Mouse (Mus musculus) CH12.LX (cell line): ENCODE results near the gene Slc34a1. TPM values are rescaled to one million over a fixed set of nuclear protein-coding genes. Genes with fewer than 3 reads are reported as not detected.
A peak's percentile ranks its signal among the peaks of the same experiment; 100 is the strongest.

Source experiments
- DNase-seq: peaks from one replicate; pipeline ENCODE4 v3.0.0-alpha.2; 2013; ENCODE audit errors: extremely low read depth
- H3K27ac ChIP-seq: 2 replicates; pipeline ENCODE4 v1.5.1; 2012; ENCODE audit warnings: low read depth, mild to moderate bottlenecking, control low read depth, moderate library complexity; ENCODE audit not compliant: insufficient read depth
- H3K27me3 ChIP-seq: replicated peaks from 2 replicates; pipeline ENCODE3; 2012; ENCODE audit warnings: inconsistent platforms
- H3K36me3 ChIP-seq, 2 experiments: replicated peaks in 1 of 2; 2 replicates each; pipeline versions ENCODE3 to v1.6.1; 2012; ENCODE audit warnings: inconsistent platforms in 1 of 2, low read length in 1 of 2, mild to moderate bottlenecking in 1 of 2, mixed read lengths in 1 of 2, moderate library complexity in 1 of 2; ENCODE audit not compliant: control insufficient read depth in 1 of 2, insufficient read depth in 1 of 2
- H3K4me1 ChIP-seq, 2 experiments: 2 replicates each; pipeline ENCODE4 v1.6.1; 2012; ENCODE audit warnings: inconsistent platforms in 1 of 2, moderate library complexity in 1 of 2; ENCODE audit not compliant: insufficient read depth in 2 of 2, control insufficient read depth in 1 of 2
- H3K4me2 ChIP-seq: 2 replicates; pipeline ENCODE4 v1.6.1; 2012; ENCODE audit warnings: low read depth, mild to moderate bottlenecking, control low read depth; ENCODE audit not compliant: poor library complexity, insufficient read depth, severe bottlenecking
- H3K4me3 ChIP-seq, 3 experiments: fragments of 150-350 bp in 1 of 3; sonication (generic) in 1 of 3; replicated peaks in 1 of 3; 2 replicates each; pipeline versions ENCODE3 to v1.5.1; 2011 to 2012; ENCODE audit warnings: low read depth in 2 of 3, low read length in 2 of 3, mild to moderate bottlenecking in 2 of 3, moderate library complexity in 2 of 3, control low read depth in 1 of 3, improper control_type of control experiment in 1 of 3, inconsistent platforms in 1 of 3, mixed read lengths in 1 of 3; ENCODE audit not compliant: poor library complexity in 1 of 3
- H3K79me2 ChIP-seq: replicated peaks from 2 replicates; pipeline ENCODE4 v1.6.1; 2012; ENCODE audit warnings: mild to moderate bottlenecking, moderate library complexity; ENCODE audit not compliant: control insufficient read depth, poor library complexity, insufficient read depth, severe bottlenecking; ENCODE audit errors: extremely low read depth
- H3K9ac ChIP-seq: 2 replicates; pipeline ENCODE4 v1.6.1; 2012; ENCODE audit warnings: low read depth, mild to moderate bottlenecking, control low read depth, moderate library complexity; ENCODE audit not compliant: insufficient read depth
- H3K9me3 ChIP-seq: replicated peaks from 2 replicates; pipeline ENCODE3; 2012; ENCODE audit warnings: low read length, inconsistent platforms, mixed read lengths
- BHLHE40 ChIP-seq: IDR thresholded peaks from 2 replicates; pipeline ENCODE4 v1.6.1; 2011; ENCODE audit warnings: mild to moderate bottlenecking, low read depth, low read length, improper control_type of control experiment
- CHD2 ChIP-seq: IDR thresholded peaks from 2 replicates; pipeline ENCODE4 v1.6.1; 2011; ENCODE audit warnings: low read length, improper control_type of control experiment
- E2F4 ChIP-seq: IDR thresholded peaks from 2 replicates; pipeline ENCODE4 v1.6.1; 2011; ENCODE audit warnings: low read depth, low read length, improper control_type of control experiment; ENCODE audit not compliant: insufficient replicate concordance
- ELF1 ChIP-seq: IDR thresholded peaks from 2 replicates; pipeline ENCODE4 v1.6.1; 2014; ENCODE audit warnings: low read depth, mild to moderate bottlenecking, inconsistent platforms, low read length, improper control_type of control experiment
- ETS1 ChIP-seq: conservative IDR thresholded peaks from 2 replicates; pipeline ENCODE4 v1.6.1; 2012; ENCODE audit warnings: low read depth, mild to moderate bottlenecking, inconsistent platforms, low read length, improper control_type of control experiment, moderate library complexity
- GABPA ChIP-seq: IDR thresholded peaks from 2 replicates; pipeline ENCODE4 v1.6.1; 2012; ENCODE audit warnings: low read depth, low read length, improper control_type of control experiment, inconsistent platforms; ENCODE audit not compliant: insufficient replicate concordance
- JUN ChIP-seq: IDR thresholded peaks from 2 replicates; pipeline ENCODE4 v1.6.1; 2011; ENCODE audit warnings: low read depth, mild to moderate bottlenecking, low read length, improper control_type of control experiment, moderate library complexity; ENCODE audit not compliant: insufficient read depth
- JUND ChIP-seq: conservative IDR thresholded peaks from 2 replicates; pipeline ENCODE4 v1.6.1; 2011; ENCODE audit warnings: low read depth, low read length, improper control_type of control experiment
- KAT2A ChIP-seq: IDR thresholded peaks from 2 replicates; pipeline ENCODE4 v1.6.1; 2012; ENCODE audit warnings: low read length, improper control_type of control experiment, inconsistent platforms; ENCODE audit not compliant: insufficient replicate concordance
- MAFK ChIP-seq: IDR thresholded peaks from 2 replicates; pipeline ENCODE4 v1.6.1; 2011; ENCODE audit warnings: low read length, improper control_type of control experiment; ENCODE audit not compliant: insufficient replicate concordance
- MAX ChIP-seq: IDR thresholded peaks from 2 replicates; pipeline ENCODE4 v1.6.1; 2011; ENCODE audit warnings: low read length, improper control_type of control experiment
- MAZ ChIP-seq: IDR thresholded peaks from 2 replicates; pipeline ENCODE4 v1.6.1; 2012; ENCODE audit warnings: low read depth, mild to moderate bottlenecking, inconsistent platforms, low read length, improper control_type of control experiment, moderate library complexity
- MEF2A ChIP-seq: IDR thresholded peaks from 2 replicates; pipeline ENCODE4 v1.6.1; 2014; ENCODE audit warnings: low read depth, mild to moderate bottlenecking, inconsistent platforms, low read length, improper control_type of control experiment, borderline replicate concordance
- MXI1 ChIP-seq: IDR thresholded peaks from 2 replicates; pipeline ENCODE4 v1.6.1; 2011; ENCODE audit warnings: mild to moderate bottlenecking, low read depth, low read length, improper control_type of control experiment
- MYC ChIP-seq: IDR thresholded peaks from 2 replicates; pipeline ENCODE4 v1.6.1; 2011; ENCODE audit warnings: low read depth, mild to moderate bottlenecking, improper control_type of control experiment, low read length
- NRF1 ChIP-seq: IDR thresholded peaks from 2 replicates; pipeline ENCODE4 v1.6.1; 2014; ENCODE audit warnings: low read depth, mild to moderate bottlenecking, inconsistent platforms, low read length, improper control_type of control experiment, moderate library complexity
- PAX5 ChIP-seq: IDR thresholded peaks from 2 replicates; pipeline ENCODE4 v1.6.1; 2012; ENCODE audit warnings: low read length, inconsistent platforms, mixed read lengths
- POLR2AphosphoS2 ChIP-seq: IDR thresholded peaks from 2 replicates; pipeline ENCODE4 v1.6.1; 2011; ENCODE audit warnings: low read depth, low read length, improper control_type of control experiment
- RAD21 ChIP-seq: IDR thresholded peaks from 2 replicates; pipeline ENCODE4 v1.6.1; 2011; ENCODE audit warnings: low read depth, mild to moderate bottlenecking, low read length, improper control_type of control experiment, moderate library complexity
- SIN3A ChIP-seq: IDR thresholded peaks from 2 replicates; pipeline ENCODE4 v1.6.1; 2012; ENCODE audit warnings: low read length, improper control_type of control experiment, inconsistent platforms
- UBTF ChIP-seq: IDR thresholded peaks from 2 replicates; pipeline ENCODE4 v1.6.1; 2012; ENCODE audit warnings: low read depth, mild to moderate bottlenecking, inconsistent platforms, low read length, improper control_type of control experiment, moderate library complexity
- USF1 ChIP-seq: IDR thresholded peaks from 2 replicates; pipeline ENCODE4 v1.6.1; 2014; ENCODE audit warnings: low read depth, mild to moderate bottlenecking, inconsistent platforms, low read length, improper control_type of control experiment
- ZC3H11A ChIP-seq: IDR thresholded peaks from 2 replicates; pipeline ENCODE4 v1.6.1; 2012; ENCODE audit warnings: low read depth, mild to moderate bottlenecking, inconsistent platforms, low read length, improper control_type of control experiment
- ZNF384 ChIP-seq: IDR thresholded peaks from 2 replicates; pipeline ENCODE4 v1.6.1; 2012; ENCODE audit warnings: low read depth, low read length, improper control_type of control experiment, inconsistent platforms
- dilution Hi-C: fragments of 300-500 bp; cut with MboI; formaldehyde crosslinking; loops from 2 replicates; pipeline ENCODE4 v1.14.3; 2020; ENCODE audit warnings: low sequenced_read_pairs; ENCODE audit not compliant: extremely low pct_unique_long_range_greater_than_20kb, extremely low pct_ligation_motif_present
- in situ Hi-C: fragments of 300-500 bp; cut with MboI; formaldehyde crosslinking; loops from 3 replicates; pipeline ENCODE4 v1.14.3; 2019; ENCODE audit warnings: low sequenced_read_pairs, low pct_ligation_motif_present, low pct_unique_long_range_greater_than_20kb, mixed read lengths
- polyA plus RNA-seq: library from polyadenylated mRNA; unstranded; fragments of >175 nt; gene quantifications from 2 replicates; pipeline ENCODE4 v1.2.1, GENCODE M21; 2012; ENCODE audit warnings: low read depth; ENCODE audit not compliant: insufficient read length
- total RNA-seq, 2 experiments: library from RNA; depleted of rRNA; stranded (reverse); fragments of 300-350 nt in 1 of 2; fragments of >200 nt in 1 of 2; gene quantifications; 2 replicates each; pipeline ENCODE4 v1.2.3; 2012 to 2014

Slc34a1 gene
- total and polyA plus RNA-seq, 3 experiments, result not detected

GRCm38 (mm10) chr13:55449679-55450441, 51.9 kb downstream of the Slc34a1 start (continued):
- TF ChIP-seq E2F4 (no peak), ETS1 (peak; percentile 86), RAD21 (no peak), ELF1 (0 out of 2 replicates have a peak, but pooled peaks have one; percentile 1), MAFK (no peak), PAX5 (no peak), MAZ (no peak), POLR2AphosphoS2 (no peak), NRF1 (no peak), CHD2 (peak; percentile 9; the same call in 1 of the 2 replicates), KAT2A (no peak), SIN3A (no peak; the same call in 1 of the 2 replicates), UBTF (no peak), JUND (no peak), MEF2A (peak; percentile 62), JUN (no peak), USF1 (no peak), ZNF384 (no peak), BHLHE40 (peak; percentile 66; the same call in 1 of the 2 replicates), MYC (peak; percentile 79), MAX (peak; percentile 50)

GRCm38 (mm10) chr13:55450511-55450980, 52.6 kb downstream of the Slc34a1 start:
- H3K9ac ChIP-seq, result no peak overlapping the region
- dilution Hi-C loops, result no loop called here
- no peak overlapping the region for H3K4me2 ChIP-seq
- H3K4me3 ChIP-seq, result no peak overlapping the region
- TF ChIP-seq ETS1 (no peak), USF1 (no peak), MXI1 (no peak), CHD2 (no peak), POLR2AphosphoS2 (no peak), JUN (no peak), MAFK (no peak), GABPA (no peak), ELF1 (no peak), RAD21 (no peak), ZNF384 (no peak), ZC3H11A (no peak), MAZ (no peak)
- in situ Hi-C loops, result no loop called here
- H3K4me1 ChIP-seq, result peaks cover 26 to 55% of the 10 kb centered on the region in 2 experiments
- H3K79me2 ChIP-seq, result peaks cover 31% of the 10 kb centered on the region
- no peaks in the 10 kb centered on the region for H3K27me3 ChIP-seq
- H3K9me3 ChIP-seq, result no peaks in the 10 kb centered on the region
- H3K27ac ChIP-seq, result no peak overlapping the region
- DNase-seq, result no peak
- peaks cover 48 to 62% of the 10 kb centered on the region in 2 experiments for H3K36me3 ChIP-seq
